Mouse (Mus musculus) myocyte (in vitro differentiated cells): Measurements from ENCODE around the gene Ooep.

ENCODE experiments used
- MAX ChIP-seq: IDR thresholded peaks from one replicate; pipeline ENCODE4 v1.6.1; 2011; ENCODE audit warnings: low read depth, mild to moderate bottlenecking, control low read depth
- MYOD1 ChIP-seq, 3 experiments: IDR thresholded peaks; one replicate each; pipeline ENCODE4 v1.6.1; 2011; ENCODE audit warnings: control low read depth in 2 of 3, low read depth in 2 of 3, mild to moderate bottlenecking in 2 of 3, moderate library complexity in 1 of 3; ENCODE audit not compliant: insufficient read length in 2 of 3, control insufficient read depth in 1 of 3
- MYOG ChIP-seq, 3 experiments: IDR thresholded peaks; one replicate each; pipeline ENCODE4 v1.6.1; 2011; ENCODE audit warnings: control low read depth in 2 of 3, low read depth in 2 of 3, mild to moderate bottlenecking in 2 of 3; ENCODE audit not compliant: insufficient read length in 2 of 3, control insufficient read depth in 1 of 3, insufficient read depth in 1 of 3
- POLR2A ChIP-seq: IDR thresholded peaks from one replicate; pipeline ENCODE4 v1.6.1; 2011; ENCODE audit warnings: low read depth, mild to moderate bottlenecking, control low read depth, moderate library complexity; ENCODE audit not compliant: insufficient read length
- POLR2AphosphoS2 ChIP-seq: IDR thresholded peaks from one replicate; pipeline ENCODE4 v1.6.1; 2011; ENCODE audit warnings: low read depth, control low read depth; ENCODE audit not compliant: insufficient read length
- USF1 ChIP-seq: IDR thresholded peaks from one replicate; pipeline ENCODE4 v1.6.1; 2011; ENCODE audit warnings: low read depth, mild to moderate bottlenecking, control low read depth, moderate library complexity

DNA sequence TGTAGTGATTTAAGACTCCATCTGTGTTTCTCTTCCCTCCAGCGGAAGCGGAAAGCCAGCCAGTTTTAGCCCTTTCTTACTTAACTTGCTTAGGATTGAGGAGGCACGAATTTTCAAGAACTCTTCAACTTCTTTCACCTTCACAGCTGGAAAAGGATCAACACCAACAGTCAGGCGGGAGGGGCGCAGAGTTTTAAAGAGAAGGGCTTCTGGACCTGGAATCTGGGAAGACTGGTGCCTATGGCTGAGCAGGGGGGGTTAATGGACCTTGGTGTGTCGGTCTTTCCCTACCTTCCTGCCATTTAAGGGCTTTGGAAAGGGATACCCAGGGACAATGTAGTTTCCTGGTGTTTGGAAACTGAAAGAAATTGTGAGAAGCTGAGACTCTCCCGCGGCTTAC is 979 bp downstream of the Ooep start:
- TF ChIP-seq POLR2AphosphoS2 (no peak), MAX (no peak), POLR2A (no peak), MYOD1 (IDR thresholded peaks at IDR 0.05; ENCODE audit: control insufficient read depth in 1 of 3, insufficient read length in 2 of 3, low read depth in 2 of 3) (no peak), MYOG (IDR thresholded peaks at IDR 0.05; ENCODE audit: control insufficient read depth in 1 of 3, insufficient read depth in 1 of 3, insufficient read length in 2 of 3, low read depth in 2 of 3) (no peak), USF1 (no peak)
